Mouse (Mus musculus): ENCODE measurements around the gene Lhx4. TPM values are rescaled to one million over a fixed set of nuclear protein-coding genes. Genes with fewer than 3 reads are reported as not detected.

Lhx4 gene
- polyA plus RNA-seq, 1 experiment: not detected

DNA sequence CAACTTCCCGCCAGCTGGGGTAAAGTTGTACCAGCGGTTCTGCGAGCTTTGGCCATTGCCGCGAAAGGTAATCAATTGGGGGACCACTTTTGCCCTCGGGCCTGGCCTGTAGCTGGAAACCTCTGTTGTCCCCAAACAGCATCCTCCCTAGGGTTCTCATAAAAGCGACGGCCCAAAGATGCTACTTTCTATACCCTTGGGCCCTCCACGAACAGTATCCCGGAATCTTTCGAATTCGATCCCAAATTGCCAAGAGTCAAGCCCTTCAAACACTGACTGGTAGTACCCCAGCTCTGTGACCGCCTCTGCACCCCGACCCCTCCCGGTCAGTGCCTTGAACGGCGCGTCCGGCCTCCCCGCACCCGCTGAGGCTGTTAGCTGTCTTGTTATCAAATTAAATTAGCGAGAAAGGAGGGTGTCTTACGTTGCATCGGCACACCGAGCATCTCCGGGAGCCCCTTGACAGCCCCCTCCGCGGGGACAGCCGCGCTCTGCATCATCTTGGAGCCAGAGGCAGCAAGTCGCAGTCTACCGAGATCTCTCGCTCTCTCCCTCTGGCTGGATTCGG lies 10.0 kb downstream of the Lhx4 start:
- H3K79me3 ChIP-seq (ENCODE audit: low read depth): no peaks in the 10 kb centered on the region
- no peak overlapping the region for H3ac ChIP-seq (ENCODE audit: control insufficient read depth, insufficient read length, low read depth)
- no peaks in the 10 kb centered on the region for H3K36me3 ChIP-seq (ENCODE audit: control insufficient read depth, insufficient read depth)
- no peak for TF ChIP-seq MAX (IDR thresholded peaks at IDR 0.05)
- H3K4me3 ChIP-seq (ENCODE audit: insufficient read depth, poor library complexity, severe bottlenecking): no peak overlapping the region
- no peaks in the 10 kb centered on the region for H3K79me2 ChIP-seq (ENCODE audit: control insufficient read depth, insufficient read depth)
- H3K27me3 ChIP-seq (ENCODE audit: control insufficient read depth, insufficient read depth, insufficient read length): peaks cover 75% of the 10 kb centered on the region

DNA sequence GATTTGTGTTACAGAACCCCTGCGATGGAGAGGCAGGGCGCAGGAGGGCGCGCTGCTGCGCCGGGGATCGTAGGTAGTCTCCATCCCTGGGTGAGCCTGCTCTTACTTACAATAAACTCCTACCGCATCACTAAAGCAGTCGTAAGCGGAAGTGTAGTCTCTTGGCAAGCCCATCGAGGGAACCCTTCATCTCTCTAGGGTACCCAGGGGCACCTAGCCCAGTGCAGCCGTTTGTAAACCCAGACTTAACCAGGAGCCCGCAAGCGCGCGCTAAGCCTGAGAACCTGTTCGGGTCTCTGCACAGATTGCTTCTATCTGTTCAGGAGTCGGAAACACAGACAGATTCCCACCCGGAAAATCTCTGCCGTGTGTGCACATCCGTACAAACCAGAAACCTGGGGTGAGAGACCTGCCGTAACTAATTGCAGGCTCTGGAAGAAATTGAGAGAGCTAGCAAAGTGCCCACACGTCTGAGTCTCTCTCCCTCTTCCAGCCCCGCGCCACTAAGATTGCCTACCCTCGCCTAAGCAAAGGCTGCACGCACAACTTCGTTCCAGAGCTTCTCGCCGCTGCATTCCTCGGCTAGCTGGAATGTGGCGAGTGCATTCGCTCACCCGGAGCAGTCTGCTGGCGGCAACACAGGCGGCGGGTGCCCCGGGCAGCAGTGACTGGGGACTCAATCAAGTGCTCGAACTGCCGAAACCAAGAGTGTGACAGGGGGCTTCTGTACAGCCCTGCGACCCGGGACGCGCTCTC lies 10.7 kb downstream of the Lhx4 start:
- Histone ChIP-seq H3K27me3 (ENCODE audit: control insufficient read depth, insufficient read depth, insufficient read length) (peaks cover 77% of the 10 kb centered on the region), H3K4me3 (ENCODE audit: insufficient read depth, poor library complexity, severe bottlenecking) (no peak overlapping the region), H3K79me2 (ENCODE audit: control insufficient read depth, insufficient read depth) (no peaks in the 10 kb centered on the region), H3K79me3 (ENCODE audit: low read depth) (no peaks in the 10 kb centered on the region), H3K36me3 (ENCODE audit: control insufficient read depth, insufficient read depth) (no peaks in the 10 kb centered on the region), H3ac (ENCODE audit: control insufficient read depth, insufficient read length, low read depth) (no peak overlapping the region)
- no peak for TF ChIP-seq FOSL1 (IDR thresholded peaks at IDR 0.05; ENCODE audit: insufficient read depth, low read length, poor library complexity, severe bottlenecking)
- TF ChIP-seq USF1 (IDR thresholded peaks at IDR 0.05; ENCODE audit: low read depth): no peak
- no peak for TF ChIP-seq CEBPB (IDR thresholded peaks at IDR 0.05; ENCODE audit: low read depth)
- TF ChIP-seq CTCF (IDR thresholded peaks at IDR 0.05; ENCODE audit: control insufficient read depth, insufficient read depth, insufficient read length): no peak
- TF ChIP-seq MYOD1 (IDR thresholded peaks at IDR 0.05; ENCODE audit: control insufficient read depth, insufficient read length, low read depth): no peak
- TF ChIP-seq MAX (IDR thresholded peaks at IDR 0.05): no peak
- no peak for TF ChIP-seq MYOG (IDR thresholded peaks at IDR 0.05; ENCODE audit: control insufficient read depth, extremely low read depth, insufficient read length)

DNA sequence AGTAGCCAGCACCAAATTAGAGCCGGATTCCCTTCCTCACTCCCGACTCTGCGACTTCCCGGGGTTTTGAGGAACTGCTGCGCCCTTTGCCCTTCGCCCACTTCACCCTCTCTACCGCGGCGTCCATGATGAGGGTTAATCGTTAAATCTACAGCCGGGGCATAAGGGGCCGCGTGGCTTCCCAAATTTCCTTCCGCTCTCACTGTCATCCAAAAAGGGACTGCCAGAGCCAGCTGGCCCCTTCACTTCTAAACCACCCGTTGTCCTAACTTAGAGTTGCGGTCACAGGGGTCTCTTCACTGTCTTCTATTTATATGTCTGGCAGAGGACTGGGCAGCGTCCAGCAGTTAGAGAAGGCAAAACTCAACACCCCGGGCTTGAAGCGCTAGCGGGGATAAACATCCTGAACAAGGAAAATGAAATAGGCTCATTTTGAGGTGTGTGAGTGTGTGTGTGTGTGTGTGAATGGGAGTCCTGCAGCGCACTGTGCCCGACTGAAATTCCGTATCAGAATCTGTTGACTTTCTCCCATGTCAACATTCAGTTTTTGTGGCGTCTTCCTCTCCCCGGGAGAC lies 13.6 kb downstream of the Lhx4 start:
- Histone ChIP-seq H3K4me3 (ENCODE audit: insufficient read depth, poor library complexity, severe bottlenecking) (no peak overlapping the region), H3K36me3 (ENCODE audit: control insufficient read depth, insufficient read depth) (no peaks in the 10 kb centered on the region), H3K79me3 (ENCODE audit: low read depth) (no peaks in the 10 kb centered on the region), H3ac (ENCODE audit: control insufficient read depth, insufficient read length, low read depth) (no peak overlapping the region), H3K27me3 (ENCODE audit: control insufficient read depth, insufficient read depth, insufficient read length) (peaks cover 80% of the 10 kb centered on the region), H3K79me2 (ENCODE audit: control insufficient read depth, insufficient read depth) (no peaks in the 10 kb centered on the region)
- TF ChIP-seq CTCF (IDR thresholded peaks at IDR 0.05; ENCODE audit: control insufficient read depth, insufficient read depth, insufficient read length) (no peak), USF1 (IDR thresholded peaks at IDR 0.05; ENCODE audit: low read depth) (no peak), CEBPB (IDR thresholded peaks at IDR 0.05; ENCODE audit: low read depth) (no peak), FOSL1 (IDR thresholded peaks at IDR 0.05; ENCODE audit: insufficient read depth, low read length, poor library complexity, severe bottlenecking) (no peak), MYOG (IDR thresholded peaks at IDR 0.05; ENCODE audit: control insufficient read depth, extremely low read depth, insufficient read length) (no peak), MAX (IDR thresholded peaks at IDR 0.05) (no peak), MYOD1 (IDR thresholded peaks at IDR 0.05; ENCODE audit: control insufficient read depth, insufficient read length, low read depth) (no peak)

DNA sequence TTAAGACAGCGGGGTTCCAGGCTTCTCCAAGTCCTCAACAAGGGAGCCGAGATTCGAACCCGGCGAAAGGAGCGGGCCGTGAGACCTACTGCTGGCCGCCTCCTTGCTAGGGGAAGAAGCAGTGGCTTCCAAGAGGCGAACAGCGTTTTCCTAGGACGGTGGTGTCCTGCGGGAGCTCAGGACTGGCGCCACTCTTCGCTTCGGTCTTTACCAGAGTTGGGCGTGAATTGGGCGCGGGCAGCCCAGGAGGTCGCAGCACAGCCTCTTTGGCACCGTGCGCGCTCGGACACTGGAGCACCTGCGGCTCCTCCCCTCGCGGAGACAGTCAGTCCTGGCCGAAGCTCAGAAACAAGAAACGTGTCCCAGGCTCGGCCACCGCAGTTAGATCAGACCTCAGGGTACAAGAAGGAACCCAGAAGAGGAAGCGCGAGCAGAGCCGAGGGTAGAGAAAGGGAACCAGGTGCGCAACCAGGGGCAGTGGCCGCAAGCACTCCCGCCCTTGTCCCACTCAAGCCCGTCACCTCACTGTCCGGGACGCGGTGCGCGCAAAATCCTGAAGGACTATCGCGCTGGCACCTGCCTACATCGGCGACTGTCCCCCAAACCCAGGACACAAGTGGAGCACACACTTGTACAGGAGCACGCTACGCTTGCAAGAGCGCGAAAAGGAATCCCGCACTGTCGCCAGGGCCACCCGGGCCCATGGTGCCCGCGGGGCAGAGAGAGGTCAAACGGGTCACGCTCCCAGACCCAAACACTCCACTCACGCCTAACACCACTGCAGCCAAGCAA lies 14.3 kb downstream of the Lhx4 start:
- no peaks in the 10 kb centered on the region for H3K36me3 ChIP-seq (ENCODE audit: control insufficient read depth, insufficient read depth)
- TF ChIP-seq CTCF (IDR thresholded peaks at IDR 0.05; ENCODE audit: control insufficient read depth, insufficient read depth, insufficient read length) (no peak), USF1 (IDR thresholded peaks at IDR 0.05; ENCODE audit: low read depth) (no peak), MYOD1 (IDR thresholded peaks at IDR 0.05; ENCODE audit: control insufficient read depth, insufficient read length, low read depth) (no peak), FOSL1 (IDR thresholded peaks at IDR 0.05; ENCODE audit: insufficient read depth, low read length, poor library complexity, severe bottlenecking) (no peak)
- no peak overlapping the region for H3ac ChIP-seq (ENCODE audit: control insufficient read depth, insufficient read length, low read depth)
- no peak overlapping the region for H3K4me3 ChIP-seq (ENCODE audit: insufficient read depth, poor library complexity, severe bottlenecking)
- H3K79me3 ChIP-seq (ENCODE audit: low read depth): no peaks in the 10 kb centered on the region
- peaks cover 78% of the 10 kb centered on the region for H3K27me3 ChIP-seq (ENCODE audit: control insufficient read depth, insufficient read depth, insufficient read length)
- H3K79me2 ChIP-seq (ENCODE audit: control insufficient read depth, insufficient read depth): no peaks in the 10 kb centered on the region

DNA sequence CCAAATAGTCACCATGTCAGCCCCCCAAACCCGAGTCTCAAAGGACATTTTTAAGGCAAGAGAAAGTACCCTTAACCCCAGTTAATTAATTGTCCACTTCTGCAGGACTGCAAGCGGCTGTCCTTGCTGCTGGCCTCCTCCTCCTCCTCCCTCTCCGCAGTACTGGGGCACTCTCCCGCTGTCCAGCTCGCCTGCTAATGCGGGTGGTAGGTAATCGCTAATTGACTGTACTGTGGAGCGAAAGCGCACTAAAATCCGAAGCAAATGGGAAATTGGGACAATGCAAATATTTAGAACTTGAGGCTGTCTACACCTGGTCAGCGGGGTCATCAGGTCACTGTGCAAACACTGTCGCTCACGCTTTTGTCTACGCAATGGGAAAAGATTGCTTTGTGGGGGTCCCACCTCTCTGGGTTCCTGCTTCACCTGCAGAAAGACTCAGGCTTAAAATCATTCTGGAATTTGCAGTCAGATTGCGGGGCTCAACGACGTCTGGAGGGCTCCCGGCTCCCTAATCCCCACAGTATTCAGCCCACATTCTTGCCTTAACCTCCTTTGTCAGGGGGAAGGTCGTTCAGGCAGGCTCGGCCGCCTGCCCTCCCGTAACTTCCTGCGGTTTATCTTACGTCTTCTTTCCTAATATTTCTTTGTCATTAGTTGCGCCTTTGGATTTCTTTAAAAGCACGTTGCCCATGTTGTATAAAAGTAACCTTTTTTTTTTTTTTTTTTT lies 15.2 kb downstream of the Lhx4 start:
- Histone ChIP-seq H3K27me3 (ENCODE audit: control insufficient read depth, insufficient read depth, insufficient read length) (peaks cover 76% of the 10 kb centered on the region), H3K4me3 (ENCODE audit: insufficient read depth, poor library complexity, severe bottlenecking) (no peak overlapping the region), H3K36me3 (ENCODE audit: control insufficient read depth, insufficient read depth) (no peaks in the 10 kb centered on the region), H3ac (ENCODE audit: control insufficient read depth, insufficient read length, low read depth) (no peak overlapping the region), H3K79me2 (ENCODE audit: control insufficient read depth, insufficient read depth) (no peaks in the 10 kb centered on the region), H3K79me3 (ENCODE audit: low read depth) (no peaks in the 10 kb centered on the region)
- no peak for TF ChIP-seq MYOG (IDR thresholded peaks at IDR 0.05; ENCODE audit: control insufficient read depth, extremely low read depth, insufficient read length)
- TF ChIP-seq CTCF (IDR thresholded peaks at IDR 0.05; ENCODE audit: control insufficient read depth, insufficient read depth, insufficient read length): no peak
- TF ChIP-seq MYOD1 (IDR thresholded peaks at IDR 0.05; ENCODE audit: control insufficient read depth, insufficient read length, low read depth): no peak
- TF ChIP-seq FOSL1 (IDR thresholded peaks at IDR 0.05; ENCODE audit: insufficient read depth, low read length, poor library complexity, severe bottlenecking): no peak
- no peak for TF ChIP-seq USF1 (IDR thresholded peaks at IDR 0.05; ENCODE audit: low read depth)
- TF ChIP-seq CEBPB (IDR thresholded peaks at IDR 0.05; ENCODE audit: low read depth): no peak
- TF ChIP-seq MAX (IDR thresholded peaks at IDR 0.05): no peak
